In the genomic region with DNA sequence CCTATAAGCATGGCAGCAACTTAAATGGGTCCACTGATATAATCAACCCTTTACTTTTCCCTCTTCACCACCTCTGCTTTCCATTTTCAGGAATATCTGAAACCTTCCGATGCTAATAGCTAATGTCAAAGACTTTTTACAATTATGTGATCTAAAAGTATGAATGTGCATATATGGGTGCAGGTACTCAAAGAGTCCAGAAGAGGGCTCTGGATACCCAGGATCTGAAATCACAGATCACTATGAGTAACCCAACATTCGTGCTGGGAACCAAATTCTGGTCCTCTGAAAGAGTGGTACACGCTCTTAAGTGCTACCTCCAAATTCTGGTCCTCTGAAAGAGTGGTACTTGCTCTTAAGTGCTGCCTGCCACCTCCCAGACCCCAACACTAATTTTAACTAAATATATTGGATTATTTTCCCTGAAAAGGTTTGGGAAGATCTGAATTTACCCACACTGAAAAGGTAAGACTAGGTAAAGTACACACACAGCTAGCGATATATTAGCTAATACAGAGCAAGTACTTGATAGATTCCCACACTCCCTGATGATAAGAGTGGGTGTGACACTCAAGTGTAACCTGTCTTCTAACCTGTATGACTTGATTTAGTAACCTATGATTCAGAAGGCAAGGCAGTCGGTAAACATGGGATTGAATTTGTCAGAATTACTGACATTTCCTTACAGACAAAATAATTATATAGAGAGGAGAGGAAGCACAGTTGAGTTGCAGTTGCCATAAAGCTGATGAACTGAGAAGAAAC, we compare ENCODE assay signal across 23 mouse cellular contexts.
A peak's percentile ranks its signal among the peaks of the same experiment; 100 is the strongest.
DNase-seq lines count a peak whose midpoint lies in the region; ATAC-seq and TF ChIP-seq lines count a peak whose summit lies in the region.
"Had no signal": no experiment of that assay in that cellular context is flagged by ENCODE, and none has a peak within 500 bp of the region (broad histone marks: within the 10 kb centered on the region; RNA-seq: fewer than 3 reads in every experiment).

No protein-coding gene starts in this region.

- H3K9ac ChIP-seq in kidney, postnatal 0 days (ENCODE audit: low read depth, low read length): no peak overlapping the region
- H3K9ac ChIP-seq in MEL (ENCODE audit: control insufficient read depth, low read depth, low read length, poor library complexity, severe bottlenecking): no peak overlapping the region
- H3K9ac ChIP-seq: heart, embryonic 12.5 days; hindbrain, embryonic 13.5 days had no signal

- TF ChIP-seq RAD21 in MEL (IDR thresholded peaks at IDR 0.05; ENCODE audit: low read depth, low read length): peak; percentile 43

- no peak overlapping the region for H3K4me2 ChIP-seq in kidney, postnatal 0 days (ENCODE audit: low read length)
- H3K4me2 ChIP-seq: heart, embryonic 12.5 days; hindbrain, embryonic 13.5 days; midbrain, embryonic 11.5 days had no signal

- no peak overlapping the region for H3K4me3 ChIP-seq in gastrocnemius, adult 2 months
- no peak overlapping the region for H3K4me3 ChIP-seq in kidney, postnatal 0 days (replicated peaks; ENCODE audit: low read depth, low read length)
- H3K4me3 ChIP-seq in MEL (ENCODE audit: control insufficient read depth in 1 of 2, insufficient read depth in 1 of 2, low read depth in 2 of 2, low read length in 2 of 2): no peak overlapping the region
- H3K4me3 ChIP-seq: forebrain, embryonic 10.5 days; heart, embryonic 12.5 days; hindbrain, embryonic 13.5 days; limb, embryonic 10.5 days had no signal

- peaks cover 7% of the 10 kb centered on the region for H3K79me2 ChIP-seq in MEL (ENCODE audit: control insufficient read depth, insufficient read depth, low read length, poor library complexity)

- no peak for TF ChIP-seq EP300 in MEL (IDR thresholded peaks at IDR 0.05; ENCODE audit: low read depth in 1 of 2, low read length in 2 of 2)

- no peak for ATAC-seq in kidney, postnatal 0 days (replicated peaks; ENCODE audit: low FRiP score, low read depth)
- ATAC-seq: inflammation-experienced regulatory T-cells, adult 6 months had no signal

- 87% methylated on average over 5 of the region's 5 CpGs for WGBS in kidney, postnatal 0 days

- peaks cover 3% of the 10 kb centered on the region; the same call in 1 of the 2 replicates for H3K4me1 ChIP-seq in kidney, postnatal 0 days (replicated peaks; ENCODE audit: insufficient read depth, low read length)
- no peaks in the 10 kb centered on the region for H3K4me1 ChIP-seq in MEL (ENCODE audit: control insufficient read depth in 1 of 2, insufficient read depth in 2 of 2, low read length in 2 of 2)

- DNase-seq in gastrocnemius, adult 2 months: no peak
- no peak for DNase-seq in gastrocnemius, postnatal 36 days
- no peak for DNase-seq in kidney, postnatal 0 days (ENCODE audit: low spot score)
- DNase-seq in kidney, postnatal 14 days: no peak
- DNase-seq in 416B (ENCODE audit: low read depth) (peak; percentile 20), MEL (ENCODE audit: low read depth, low spot score) (peak; percentile 28)
- DNase-seq in right cerebral cortex, postnatal 36 days (ENCODE audit: low spot score in 2 of 2): no peak
- no peak for DNase-seq in thymus, postnatal 10 days (ENCODE audit: low spot score in 2 of 2)
- DNase-seq: adrenal gland, adult 2 months; cerebellum, adult 11 months; cerebellum, adult 9-11 months; kidney, postnatal 4 days; layer of hippocampus, adult 9-11 months; liver; lung, postnatal 10 days; thymus, adult 18-20 months; thymus, postnatal 4 days had no signal

- intact Hi-C loops in gastrocnemius, adult 2 months (cut with DNase I): loop anchor here (5.0 kb wide), 2 partner anchors 37 to 202 kb away; no protein-coding TSS in a partner anchor
- intact Hi-C loops in gastrocnemius, postnatal 36 days (cut with DNase I): loop anchor here (5.0 kb wide), 1 partner anchor 202 kb away; no protein-coding TSS in a partner anchor

- no peaks in the 10 kb centered on the region for H3K9me3 ChIP-seq in kidney, postnatal 0 days (replicated peaks; ENCODE audit: low read length)
- no peaks in the 10 kb centered on the region for H3K9me3 ChIP-seq in MEL (replicated peaks; ENCODE audit: insufficient read depth, low read length)
- H3K9me3 ChIP-seq: forebrain, embryonic 10.5 days; heart, embryonic 12.5 days; hindbrain, embryonic 13.5 days; limb, embryonic 10.5 days had no signal

- H3K27me3 ChIP-seq in kidney, postnatal 0 days (ENCODE audit: insufficient read depth, low read length): no peaks in the 10 kb centered on the region
- no peaks in the 10 kb centered on the region for H3K27me3 ChIP-seq in MEL (ENCODE audit: control insufficient read depth in 1 of 2, insufficient read depth in 2 of 2, low read length in 2 of 2)
- H3K27me3 ChIP-seq: heart, embryonic 12.5 days; hindbrain, embryonic 13.5 days had no signal

- no peak overlapping the region for H3K27ac ChIP-seq in gastrocnemius, adult 2 months
- H3K27ac ChIP-seq in kidney, postnatal 0 days: no peak overlapping the region
- no peak overlapping the region for H3K27ac ChIP-seq in MEL (ENCODE audit: control insufficient read depth, low read depth, low read length)
- H3K27ac ChIP-seq: forebrain, embryonic 10.5 days; hindbrain, embryonic 13.5 days; limb, embryonic 10.5 days had no signal

- no peak for TF ChIP-seq POLR2A in MEL (IDR thresholded peaks at IDR 0.05; ENCODE audit: control insufficient read depth in 1 of 2, insufficient read depth in 1 of 2, low read depth in 1 of 2, low read length in 2 of 2, poor library complexity in 1 of 2)

- TF ChIP-seq CTCF in gastrocnemius, adult 2 months (IDR thresholded peaks at IDR 0.05): peak; percentile 40
- TF ChIP-seq CTCF in kidney, postnatal 0 days (IDR thresholded peaks at IDR 0.05; ENCODE audit: low read depth): peak; percentile 23; the same call in 1 of the 2 replicates
- TF ChIP-seq CTCF in MEL (IDR thresholded peaks at IDR 0.05 in 2 of 3, conservative IDR thresholded peaks at IDR 0.05 in 1 of 3; ENCODE audit: control insufficient read depth in 1 of 3, insufficient read depth in 1 of 3, low read depth in 2 of 3, low read length in 3 of 3, poor library complexity in 1 of 3, severe bottlenecking in 1 of 3): peak in 2 of 3 experiments; percentile 13 to 44; a peak in 3 of 6 replicates

- no peaks in the 10 kb centered on the region for H3K36me3 ChIP-seq in kidney, postnatal 0 days (ENCODE audit: insufficient read depth, low read length)
- H3K36me3 ChIP-seq in MEL (ENCODE audit: control insufficient read depth in 1 of 2, insufficient read depth in 2 of 2, low read length in 2 of 2): peaks cover 0 to 2% of the 10 kb centered on the region in 2 experiments; a peak in 1 of 4 replicates
- H3K36me3 ChIP-seq: forebrain, embryonic 10.5 days; hindbrain, embryonic 13.5 days; limb, embryonic 10.5 days had no signal

TF ChIP-seq in MEL, 35 proteins besides CTCF, POLR2A, EP300 and RAD21:
- TF ChIP-seq SMC3 (IDR thresholded peaks at IDR 0.05; ENCODE audit: low read depth, low read length) (peak; percentile 41), USF2 (IDR thresholded peaks at IDR 0.05; ENCODE audit: borderline replicate concordance in 1 of 2, insufficient read depth in 1 of 2, low read depth in 1 of 2, low read length in 2 of 2) (no peak), MXI1 (IDR thresholded peaks at IDR 0.05; ENCODE audit: low read depth, low read length) (no peak)

Comparison
In these comparisons a context has a peak if more than half of its experiments do, and no peak if none do; other contexts are left out.
1. DNase-seq: peak in 416B (single experiment) and MEL (single experiment); none in gastrocnemius, adult 2 months (single experiment), gastrocnemius, postnatal 36 days (0 of 2), kidney, postnatal 0 days (single experiment), kidney, postnatal 14 days (single experiment), right cerebral cortex, postnatal 36 days (0 of 2) and thymus, postnatal 10 days (0 of 2).
2. Peak in every context shown above with its lines, with median percentiles within 50 percentile points of each other: CTCF ChIP-seq.